27 mouse cellular contexts compared by ENCODE assay signal in the genomic region with DNA sequence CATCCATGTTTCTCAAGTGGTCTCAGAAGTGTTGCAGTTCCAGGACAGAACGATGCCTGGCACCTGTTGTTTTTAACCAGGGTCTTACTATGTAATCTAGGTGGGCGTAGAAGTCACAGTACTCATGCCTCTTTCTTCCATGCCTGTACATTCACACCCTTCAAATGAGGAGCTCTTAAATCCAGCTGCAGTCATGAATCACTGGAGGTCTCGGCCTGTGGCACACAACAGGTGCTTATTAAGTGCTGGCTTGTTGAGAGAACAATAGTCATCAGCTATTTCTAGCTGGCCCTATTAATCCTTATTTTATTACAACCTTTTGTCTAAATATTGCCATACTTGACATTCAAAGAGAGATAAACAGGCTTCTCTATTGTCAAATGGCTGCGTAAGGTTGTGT.
A peak's percentile ranks its signal among the peaks of the same experiment; 100 is the strongest.
DNase-seq lines count a peak whose midpoint lies in the region; ATAC-seq and TF ChIP-seq lines count a peak whose summit lies in the region.
"Had no signal": no experiment of that assay in that cellular context is flagged by ENCODE, and none has a peak within 500 bp of the region (broad histone marks: within the 10 kb centered on the region; RNA-seq: fewer than 3 reads in every experiment).

No protein-coding gene starts in this region.

- TF ChIP-seq CTCF in C2C12 (IDR thresholded peaks at IDR 0.05; ENCODE audit: control insufficient read depth, insufficient read depth, insufficient read length) = no peak

- no peaks in the 10 kb centered on the region for H3K36me3 ChIP-seq in C2C12 (ENCODE audit: control insufficient read depth, insufficient read depth)
- H3K36me3 ChIP-seq in myocyte (ENCODE audit: control insufficient read depth, insufficient read depth) = no peaks in the 10 kb centered on the region
- H3K36me3 ChIP-seq in forebrain, embryonic 12.5 days (replicated peaks) = no peaks in the 10 kb centered on the region
- H3K36me3 ChIP-seq: embryonic facial prominence, embryonic 12.5 days; embryonic facial prominence, embryonic 15.5 days; forebrain, embryonic 10.5 days; forebrain, embryonic 15.5 days; G1E had no signal

- H3K4me2 ChIP-seq in myocyte (ENCODE audit: low read depth) = peak overlapping the region; percentile 9
- no peak overlapping the region for H3K4me2 ChIP-seq in forebrain, embryonic 12.5 days
- H3K4me2 ChIP-seq: embryonic facial prominence, embryonic 12.5 days; embryonic facial prominence, embryonic 15.5 days; forebrain, embryonic 13.5 days; forebrain, embryonic 15.5 days had no signal

- H3K9me3 ChIP-seq in forebrain, embryonic 12.5 days = no peaks in the 10 kb centered on the region
- H3K9me3 ChIP-seq: embryonic facial prominence, embryonic 12.5 days; embryonic facial prominence, embryonic 15.5 days; forebrain, embryonic 10.5 days; forebrain, embryonic 13.5 days; forebrain, embryonic 15.5 days; G1E had no signal

- H3K9ac ChIP-seq in forebrain, embryonic 12.5 days = no peak overlapping the region
- H3K9ac ChIP-seq: embryonic facial prominence, embryonic 12.5 days; embryonic facial prominence, embryonic 15.5 days; forebrain, embryonic 13.5 days; forebrain, embryonic 15.5 days; forebrain, postnatal 0 days had no signal

- no peak for TF ChIP-seq POLR2A in myocyte (IDR thresholded peaks at IDR 0.05; ENCODE audit: insufficient read length, low read depth)

- peak; percentile 43 for DNase-seq in brain, adult 2 months (ENCODE audit: low read depth, low spot score)
- DNase-seq in layer of hippocampus, postnatal 10 days (ENCODE audit: low spot score in 2 of 2) = no peak
- DNase-seq: adrenal gland, adult 8-10 months; adrenal gland, postnatal 14 days; adrenal gland, postnatal 36 days; cerebellum, adult 11 months; cerebellum, adult 18-20 months; cerebellum, adult 8-10 months; cerebellum, adult 9-11 months; cerebellum, postnatal 14 days; cerebellum, postnatal 36 days; embryo, embryonic 11 days; forebrain, postnatal 0 days had no signal

- H3K79me3 ChIP-seq in C2C12 (ENCODE audit: low read depth) = no peaks in the 10 kb centered on the region

- no peak overlapping the region for H3ac ChIP-seq in C2C12 (ENCODE audit: control insufficient read depth, insufficient read length, low read depth)
- H3ac ChIP-seq in myocyte (ENCODE audit: control insufficient read depth, insufficient read length) = no peak overlapping the region

- no peak overlapping the region for H3K27ac ChIP-seq in forebrain, embryonic 12.5 days
- H3K27ac ChIP-seq: embryonic facial prominence, embryonic 12.5 days; embryonic facial prominence, embryonic 15.5 days; forebrain, embryonic 10.5 days; forebrain, embryonic 13.5 days; forebrain, embryonic 15.5 days had no signal

- peaks cover 5% of the 10 kb centered on the region for H3K4me1 ChIP-seq in forebrain, embryonic 12.5 days
- H3K4me1 ChIP-seq: embryonic facial prominence, embryonic 12.5 days; embryonic facial prominence, embryonic 15.5 days; forebrain, embryonic 15.5 days had no signal

- H3K4me3 ChIP-seq in C2C12 (ENCODE audit: insufficient read depth, poor library complexity, severe bottlenecking) = no peak overlapping the region
- no peak overlapping the region for H3K4me3 ChIP-seq in myocyte
- no peak overlapping the region for H3K4me3 ChIP-seq in forebrain, embryonic 12.5 days (replicated peaks)
- H3K4me3 ChIP-seq: embryonic facial prominence, embryonic 12.5 days; embryonic facial prominence, embryonic 15.5 days; erythroblast, embryonic 14.5 days; forebrain, embryonic 10.5 days; forebrain, embryonic 13.5 days; forebrain, embryonic 15.5 days had no signal

- WGBS in forebrain, embryonic 12.5 days = 72% methylated on average over 4 of the region's 4 CpGs

- H3K79me2 ChIP-seq in C2C12 (ENCODE audit: control insufficient read depth, insufficient read depth) = no peaks in the 10 kb centered on the region
- no peaks in the 10 kb centered on the region for H3K79me2 ChIP-seq in myocyte (ENCODE audit: control insufficient read depth, insufficient read depth)

- no peak for ATAC-seq in forebrain, embryonic 12.5 days (ENCODE audit: low FRiP score)
- ATAC-seq: activated CD4-positive, CD25-positive, alpha-beta regulatory T cell, adult 4 months; CD4-positive, CD25-positive, alpha-beta regulatory T cell, adult 4 months; forebrain, embryonic 13.5 days; forebrain, embryonic 15.5 days; forebrain, postnatal 0 days; Patski had no signal

- no peaks in the 10 kb centered on the region for H3K27me3 ChIP-seq in C2C12 (ENCODE audit: control insufficient read depth, insufficient read depth, insufficient read length)
- H3K27me3 ChIP-seq in myocyte (ENCODE audit: control insufficient read depth, insufficient read depth, insufficient read length) = no peaks in the 10 kb centered on the region
- H3K27me3 ChIP-seq in forebrain, embryonic 12.5 days = no peaks in the 10 kb centered on the region
- H3K27me3 ChIP-seq: CH12.LX; embryonic facial prominence, embryonic 12.5 days; embryonic facial prominence, embryonic 15.5 days; forebrain, embryonic 13.5 days; forebrain, embryonic 15.5 days; Patski had no signal

TF ChIP-seq in C2C12, 6 proteins besides CTCF, POLR2A, EP300 and RAD21:
- TF ChIP-seq MYOD1 (IDR thresholded peaks at IDR 0.05; ENCODE audit: control insufficient read depth, insufficient read length, low read depth) = peak; percentile 60
- no peak for TF ChIP-seq MAX (IDR thresholded peaks at IDR 0.05)
- no peak for TF ChIP-seq MYOG (IDR thresholded peaks at IDR 0.05; ENCODE audit: control insufficient read depth, extremely low read depth, insufficient read length)
- no peak for TF ChIP-seq CEBPB (IDR thresholded peaks at IDR 0.05; ENCODE audit: low read depth)

TF ChIP-seq in myocyte, 11 proteins besides CTCF, POLR2A, EP300 and RAD21:
- TF ChIP-seq MYOG (IDR thresholded peaks at IDR 0.05; ENCODE audit: control insufficient read depth in 1 of 3, insufficient read depth in 1 of 3, insufficient read length in 2 of 3, low read depth in 2 of 3) (peak in 2 of 3 experiments; percentile 54 to 90), TCF12 (IDR thresholded peaks at IDR 0.05; ENCODE audit: insufficient read depth, poor library complexity, severe bottlenecking) (peak; percentile 48), E2F4 (IDR thresholded peaks at IDR 0.05; ENCODE audit: insufficient read depth) (no peak), MYOD1 (IDR thresholded peaks at IDR 0.05; ENCODE audit: control insufficient read depth in 1 of 3, insufficient read length in 2 of 3, low read depth in 2 of 3) (peak; percentile 59 to 92 (median 91))
